Mouse (Mus musculus): ENCODE data around the gene Tnni2. TPM values are rescaled to one million over a fixed set of nuclear protein-coding genes. Genes with fewer than 3 reads are reported as not detected.

Tnni2 gene
- total and polyA plus RNA-seq, 2 experiments from 2014 or later: 0.46 TPM; not detected in 1

DNA sequence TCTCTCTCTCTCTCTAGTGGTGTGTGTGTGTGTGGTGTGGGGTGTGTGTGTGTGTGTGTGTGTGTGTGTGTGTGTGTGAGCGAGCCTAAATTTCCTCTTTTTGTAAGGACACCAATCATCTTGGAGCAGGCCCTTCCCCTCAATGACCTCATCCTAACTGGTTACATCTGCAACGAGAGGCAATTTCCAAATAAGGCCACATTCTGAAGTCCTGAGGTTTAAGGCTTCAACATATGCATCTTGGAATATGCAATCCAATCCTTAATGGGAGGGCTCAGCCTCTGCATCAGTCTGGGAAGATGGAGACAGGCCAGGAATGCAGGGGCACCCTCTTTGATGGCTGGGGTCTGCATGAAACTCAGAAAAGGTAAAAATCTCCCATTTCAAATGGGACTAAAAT is 16.4 kb downstream of the Tnni2 start:
- Histone ChIP-seq H3K4me3 (ENCODE audit: low read depth, low read length) (no peak overlapping the region), H3K27ac (ENCODE audit: low read depth, low read length) (peak overlapping the region; percentile 77), H3K27me3 (ENCODE audit: insufficient read depth, low read length) (no peaks in the 10 kb centered on the region), H3K4me1 (ENCODE audit: insufficient read depth, low read length) (no peaks in the 10 kb centered on the region), H3K9ac (replicated peaks; ENCODE audit: low read length, poor library complexity, severe bottlenecking) (0 out of 2 replicates have a peak overlapping the region, but pooled peaks have one; percentile 20), H3K9me3 (ENCODE audit: low read length) (no peaks in the 10 kb centered on the region), H3K4me2 (ENCODE audit: low read depth, low read length, poor library complexity, severe bottlenecking) (no peak overlapping the region), H3K36me3 (ENCODE audit: insufficient read depth, low read length) (no peaks in the 10 kb centered on the region)
- peak; percentile 53 for DNase-seq (ENCODE audit: low spot score)
- WGBS: 36% methylated on average over 2 of the region's 2 CpGs
- ATAC-seq (ENCODE audit: low FRiP score): peak; percentile 70
- TF ChIP-seq CTCF (IDR thresholded peaks at IDR 0.05): no peak

DNA sequence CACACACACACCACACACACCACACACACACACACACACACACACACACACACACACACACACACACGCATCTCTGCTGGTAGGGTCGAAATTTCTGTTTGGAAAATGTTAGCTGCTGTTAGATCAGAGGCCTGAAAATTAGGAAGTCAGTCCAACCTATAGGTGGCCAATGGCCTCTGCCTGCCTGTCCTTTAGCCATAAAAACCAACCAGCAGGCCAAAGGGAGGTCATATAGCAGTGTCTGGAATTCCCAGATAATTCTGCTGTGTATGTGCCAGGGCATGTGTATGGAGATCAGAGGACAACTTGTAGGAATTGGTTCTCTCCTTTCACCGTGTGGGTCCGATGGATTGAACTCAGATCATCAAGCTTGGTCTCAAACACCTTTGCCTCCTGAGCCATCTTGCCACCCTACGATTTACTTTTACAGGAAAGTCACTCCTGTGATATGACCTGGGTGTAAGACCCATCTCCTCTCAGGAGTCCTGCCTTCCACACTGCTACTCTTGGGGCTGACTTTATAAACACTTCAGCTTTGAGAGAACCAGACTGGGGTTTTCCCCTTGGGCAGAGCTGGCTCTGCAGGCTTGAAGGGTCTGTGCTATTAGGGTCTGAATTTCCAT is 17.2 kb downstream of the Tnni2 start:
- no peaks in the 10 kb centered on the region for H3K36me3 ChIP-seq (ENCODE audit: insufficient read depth, low read length)
- peak overlapping the region; percentile 77 for H3K27ac ChIP-seq (ENCODE audit: low read depth, low read length)
- H3K9me3 ChIP-seq (ENCODE audit: low read length): no peaks in the 10 kb centered on the region
- no peak overlapping the region for H3K4me3 ChIP-seq (ENCODE audit: low read depth, low read length)
- H3K9ac ChIP-seq (replicated peaks; ENCODE audit: low read length, poor library complexity, severe bottlenecking): no peak overlapping the region
- H3K4me2 ChIP-seq (ENCODE audit: low read depth, low read length, poor library complexity, severe bottlenecking): no peak overlapping the region
- whole genome bisulfite sequencing: 86% methylated on average over 5 of the region's 5 CpGs
- DNase-seq (ENCODE audit: low spot score) (no peak), ATAC-seq (ENCODE audit: low FRiP score) (no peak)
- no peak for TF ChIP-seq CTCF (IDR thresholded peaks at IDR 0.05)
- H3K4me1 ChIP-seq (ENCODE audit: insufficient read depth, low read length): no peaks in the 10 kb centered on the region
- H3K27me3 ChIP-seq (ENCODE audit: insufficient read depth, low read length): no peaks in the 10 kb centered on the region

GRCm38 (mm10) chr7:142459299-142459691 is 17.7 kb downstream of the Tnni2 start:
- ATAC-seq (ENCODE audit: low FRiP score) (no peak), DNase-seq (ENCODE audit: low spot score) (no peak)
- Histone ChIP-seq H3K9me3 (ENCODE audit: low read length) (no peaks in the 10 kb centered on the region), H3K36me3 (ENCODE audit: insufficient read depth, low read length) (no peaks in the 10 kb centered on the region), H3K27me3 (ENCODE audit: insufficient read depth, low read length) (0 out of 2 replicates have a peak, but pooled peaks cover 3% of the 10 kb centered on the region), H3K4me2 (ENCODE audit: low read depth, low read length, poor library complexity, severe bottlenecking) (no peak overlapping the region), H3K27ac (ENCODE audit: low read depth, low read length) (no peak overlapping the region), H3K4me3 (ENCODE audit: low read depth, low read length) (no peak overlapping the region), H3K4me1 (ENCODE audit: insufficient read depth, low read length) (no peaks in the 10 kb centered on the region), H3K9ac (replicated peaks; ENCODE audit: low read length, poor library complexity, severe bottlenecking) (no peak overlapping the region)
- no peak for TF ChIP-seq CTCF (IDR thresholded peaks at IDR 0.05)
- 93% methylated on average over 2 of the region's 2 CpGs for WGBS

DNA sequence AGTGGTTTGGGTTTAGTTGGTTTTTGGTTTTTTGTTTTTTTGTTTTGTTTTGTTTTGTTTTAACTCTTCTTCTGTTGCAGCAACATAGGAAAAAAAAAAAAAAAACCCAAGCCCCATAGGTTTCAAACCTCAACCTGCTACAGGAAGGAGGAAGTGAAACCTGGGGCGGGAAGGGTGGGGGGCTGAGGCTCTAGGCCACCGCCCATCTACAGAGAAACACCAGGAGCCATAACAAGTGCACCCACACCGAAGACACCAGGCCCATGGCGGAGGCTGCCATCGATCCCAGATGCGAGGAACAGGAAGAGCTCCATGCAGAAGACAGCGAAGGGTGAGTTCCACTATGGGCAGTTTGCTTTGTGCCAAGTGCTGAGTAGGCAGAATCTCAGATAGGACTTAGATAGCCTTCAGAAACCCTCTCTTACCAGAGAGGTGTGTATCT is 19.0 kb downstream of the Tnni2 start, which contains the start of gene Lsp1:
Lsp1 (plus strand) TSS at position 174 of the 442 bp plus-strand sequence.
- no peak within 1 kb of the TSS for H3K9ac ChIP-seq (replicated peaks; ENCODE audit: low read length, poor library complexity, severe bottlenecking)
- no peak within 1 kb of the TSS for H3K4me2 ChIP-seq (ENCODE audit: low read depth, low read length, poor library complexity, severe bottlenecking)
- H3K36me3 ChIP-seq (ENCODE audit: insufficient read depth, low read length): no peaks in the 10 kb centered on the region
- TF ChIP-seq CTCF (IDR thresholded peaks at IDR 0.05): no peak
- ATAC-seq (ENCODE audit: low FRiP score) (no peak), DNase-seq (ENCODE audit: low spot score) (no peak)
- no peaks in the 10 kb centered on the region for H3K9me3 ChIP-seq (ENCODE audit: low read length)
- 98% methylated on average over 7 of the region's 7 CpGs for WGBS
- no peak within 1 kb of the TSS for H3K4me3 ChIP-seq (ENCODE audit: low read depth, low read length)
- no peak within 1 kb of the TSS for H3K27ac ChIP-seq (ENCODE audit: low read depth, low read length)
- 0 out of 2 replicates have a peak, but pooled peaks cover 3% of the 10 kb centered on the region for H3K27me3 ChIP-seq (ENCODE audit: insufficient read depth, low read length)
- no peaks in the 10 kb centered on the region for H3K4me1 ChIP-seq (ENCODE audit: insufficient read depth, low read length)

- no peaks in the 10 kb centered on the region for H3K36me3 ChIP-seq (ENCODE audit: insufficient read depth, low read length)
- 0 out of 2 replicates have a peak, but pooled peaks cover 3% of the 10 kb centered on the region for H3K27me3 ChIP-seq (ENCODE audit: insufficient read depth, low read length)
- TF ChIP-seq CTCF (IDR thresholded peaks at IDR 0.05): no peak
- no peak overlapping the region for H3K4me3 ChIP-seq (ENCODE audit: low read depth, low read length)
- H3K9me3 ChIP-seq (ENCODE audit: low read length): no peaks in the 10 kb centered on the region
- no peak for ATAC-seq (ENCODE audit: low FRiP score)
- H3K27ac ChIP-seq (ENCODE audit: low read depth, low read length): no peak overlapping the region
- H3K4me1 ChIP-seq (ENCODE audit: insufficient read depth, low read length): no peaks in the 10 kb centered on the region
- H3K4me2 ChIP-seq (ENCODE audit: low read depth, low read length, poor library complexity, severe bottlenecking): no peak overlapping the region
- H3K9ac ChIP-seq (replicated peaks; ENCODE audit: low read length, poor library complexity, severe bottlenecking): no peak overlapping the region
- WGBS: 96% methylated on average over 2 of the region's 2 CpGs
- DNase-seq (ENCODE audit: low spot score): no peak
Observed at GRCm38 (mm10) chr7:142461446-142461845, 19.8 kb downstream of the Tnni2 start.

DNA sequence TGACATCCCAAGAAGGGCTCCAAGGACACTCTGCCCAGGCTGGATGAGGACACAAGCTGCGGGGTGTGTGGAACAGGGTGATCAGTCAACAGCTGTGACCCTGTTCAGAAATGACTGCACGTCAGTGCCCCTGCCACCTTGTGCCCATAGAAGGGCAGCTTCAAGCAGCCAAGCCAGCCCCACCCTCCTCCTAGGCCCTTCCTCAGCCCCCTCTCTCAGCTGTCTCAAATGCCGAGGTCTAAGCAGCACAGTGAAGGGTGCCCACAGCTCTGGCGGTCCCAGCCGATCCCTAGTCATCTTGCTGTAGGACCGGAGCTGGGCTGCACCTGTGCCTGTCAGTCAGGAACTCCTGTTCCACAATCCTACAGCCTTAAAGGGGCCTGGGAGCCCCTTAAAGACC is 20.6 kb downstream of the Tnni2 start:
- H3K4me3 ChIP-seq (ENCODE audit: low read depth, low read length): no peak overlapping the region
- DNase-seq (ENCODE audit: low spot score) (no peak), ATAC-seq (ENCODE audit: low FRiP score) (no peak)
- no peak overlapping the region for H3K9ac ChIP-seq (replicated peaks; ENCODE audit: low read length, poor library complexity, severe bottlenecking)
- WGBS: 90% methylated on average over 6 of the region's 6 CpGs
- no peaks in the 10 kb centered on the region for H3K4me1 ChIP-seq (ENCODE audit: insufficient read depth, low read length)
- H3K36me3 ChIP-seq (ENCODE audit: insufficient read depth, low read length): no peaks in the 10 kb centered on the region
- H3K27me3 ChIP-seq (ENCODE audit: insufficient read depth, low read length): 0 out of 2 replicates have a peak, but pooled peaks cover 3% of the 10 kb centered on the region
- TF ChIP-seq CTCF (IDR thresholded peaks at IDR 0.05): no peak
- H3K4me2 ChIP-seq (ENCODE audit: low read depth, low read length, poor library complexity, severe bottlenecking): no peak overlapping the region
- no peaks in the 10 kb centered on the region for H3K9me3 ChIP-seq (ENCODE audit: low read length)
- no peak overlapping the region for H3K27ac ChIP-seq (ENCODE audit: low read depth, low read length)
